In the genomic region with DNA sequence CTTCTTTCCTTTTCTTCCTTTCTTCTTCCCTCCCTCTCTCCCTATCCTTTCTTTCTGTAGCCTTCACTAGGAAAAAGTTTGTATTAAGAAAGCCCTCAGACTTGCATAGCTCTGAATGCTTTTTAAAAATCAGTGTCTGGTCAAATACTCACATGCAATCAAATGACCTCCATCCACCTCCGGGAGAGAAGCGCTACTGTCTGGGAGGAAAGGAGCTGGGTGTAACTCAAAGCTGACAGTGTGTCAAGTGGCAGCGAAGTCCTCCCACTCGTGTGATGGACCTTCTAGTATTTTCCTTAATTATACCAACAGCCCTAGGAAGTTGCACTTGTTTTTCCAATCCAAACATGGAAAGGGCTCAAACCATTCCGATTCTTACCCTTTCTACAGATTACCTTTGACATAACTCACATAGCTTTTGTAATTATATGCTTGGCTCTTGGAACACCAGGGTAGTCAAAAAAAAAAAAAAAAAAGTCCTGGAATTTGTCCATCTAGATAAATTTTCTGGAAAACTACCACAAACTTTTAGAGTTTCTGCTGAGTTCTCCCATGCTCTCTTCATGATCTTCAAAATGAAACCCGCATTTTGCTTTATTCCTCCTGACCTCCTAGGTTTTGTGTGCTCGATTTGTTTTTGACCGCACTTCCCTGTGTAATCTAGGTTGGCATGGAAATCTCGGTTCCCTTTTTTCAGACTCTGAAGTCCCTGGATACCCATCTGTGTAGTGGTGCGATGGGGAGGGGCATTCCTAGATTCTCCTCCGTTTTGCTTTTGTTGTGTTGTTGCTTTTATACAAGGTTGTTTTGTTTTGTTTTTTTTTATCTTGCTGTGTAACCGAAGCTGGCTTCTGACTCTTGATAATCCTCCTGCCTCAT, we compare ENCODE assay signal across 8 mouse cellular contexts. TPM values are rescaled to one million over a fixed set of nuclear protein-coding genes. Genes with fewer than 3 reads are reported as not detected.
DNase-seq lines count a peak whose midpoint lies in the region; ATAC-seq lines count a peak whose summit lies in the region.

A gene (minus strand): TSS at position 272 of the 879 bp plus-strand sequence.

- peaks cover 7% of the 10 kb centered on the region for H3K4me1 ChIP-seq in forebrain, embryonic 16.5 days (replicated peaks; ENCODE audit: control insufficient read depth, insufficient read depth, low read length)
- no peaks in the 10 kb centered on the region; the same call in none of the 2 replicates for H3K4me1 ChIP-seq in hindbrain, embryonic 12.5 days
- peaks cover 44% of the 10 kb centered on the region for H3K4me1 ChIP-seq in liver, embryonic 16.5 days (ENCODE audit: control insufficient read depth, low read depth, low read length)

- peak within 1 kb of the TSS; percentile 73 for H3K4me3 ChIP-seq in forebrain, embryonic 16.5 days (replicated peaks; ENCODE audit: low read length)
- peak within 1 kb of the TSS; percentile 71 for H3K4me3 ChIP-seq in hindbrain, embryonic 12.5 days
- H3K4me3 ChIP-seq in liver, embryonic 16.5 days (ENCODE audit: low read depth, low read length) = peak within 1 kb of the TSS; percentile 84

- H3K36me3 ChIP-seq in forebrain, embryonic 16.5 days (ENCODE audit: control insufficient read depth, insufficient read depth) = no peaks in the 10 kb centered on the region
- no peaks in the 10 kb centered on the region for H3K36me3 ChIP-seq in hindbrain, embryonic 12.5 days
- no peaks in the 10 kb centered on the region for H3K36me3 ChIP-seq in liver, embryonic 16.5 days (ENCODE audit: control insufficient read depth, insufficient read depth)

- ATAC-seq in frontal cortex, adult (ENCODE audit: low TSS enrichment) = no peak
- ATAC-seq in forebrain, embryonic 16.5 days = no peak
- ATAC-seq in hindbrain, embryonic 12.5 days (ENCODE audit: low FRiP score) = no peak
- no peak for ATAC-seq in liver, embryonic 16.5 days (ENCODE audit: low read depth)

- DNase-seq in frontal cortex, adult 2 months (ENCODE audit: extremely low spot score in 1 of 2, low spot score in 1 of 2) = no peak
- peak; percentile 60 for DNase-seq in adipocyte (ENCODE audit: low spot score)
- DNase-seq in frontal cortex, postnatal 25 days (ENCODE audit: low spot score in 2 of 2) = no peak
- no peak for DNase-seq in right cerebral cortex, postnatal 4 days

- no peaks in the 10 kb centered on the region for H3K9me3 ChIP-seq in forebrain, embryonic 16.5 days (ENCODE audit: control insufficient read depth, low read length)
- peaks cover 8% of the 10 kb centered on the region for H3K9me3 ChIP-seq in hindbrain, embryonic 12.5 days (replicated peaks)
- H3K9me3 ChIP-seq in liver, embryonic 16.5 days (replicated peaks; ENCODE audit: control insufficient read depth, low read length) = no peaks in the 10 kb centered on the region

- peak within 1 kb of the TSS; percentile 88 for H3K4me2 ChIP-seq in forebrain, embryonic 16.5 days (ENCODE audit: low read length)
- H3K4me2 ChIP-seq in hindbrain, embryonic 12.5 days (replicated peaks) = peak within 1 kb of the TSS; percentile 96
- peak within 1 kb of the TSS; percentile 80 for H3K4me2 ChIP-seq in liver, embryonic 16.5 days (ENCODE audit: low read depth, low read length)

- H3K27ac ChIP-seq in forebrain, embryonic 16.5 days (ENCODE audit: low read length) = no peak within 1 kb of the TSS
- peak within 1 kb of the TSS; percentile 67 for H3K27ac ChIP-seq in hindbrain, embryonic 12.5 days
- H3K27ac ChIP-seq in liver, embryonic 16.5 days (ENCODE audit: low read length) = peak within 1 kb of the TSS; percentile 54

- no peaks in the 10 kb centered on the region; the same call in 1 of the 2 replicates for H3K27me3 ChIP-seq in forebrain, embryonic 16.5 days (replicated peaks; ENCODE audit: control insufficient read depth, insufficient read depth, low read length)
- H3K27me3 ChIP-seq in hindbrain, embryonic 12.5 days = peaks cover 9% of the 10 kb centered on the region; the same call in 1 of the 2 replicates
- H3K27me3 ChIP-seq in liver, embryonic 16.5 days (ENCODE audit: control insufficient read depth, insufficient read depth, low read depth, low read length) = no peaks in the 10 kb centered on the region; the same call in 1 of the 2 replicates

- WGBS in forebrain, embryonic 16.5 days = 94% methylated on average over 12 of the region's 12 CpGs
- WGBS in hindbrain, embryonic 12.5 days = 89% methylated on average over 12 of the region's 12 CpGs
- 78% methylated on average over 12 of the region's 12 CpGs for WGBS in liver, embryonic 16.5 days (ENCODE audit: insufficient replicate concordance)

- peak within 1 kb of the TSS; percentile 62 for H3K9ac ChIP-seq in forebrain, embryonic 16.5 days (replicated peaks; ENCODE audit: low read depth, low read length)
- peak within 1 kb of the TSS; percentile 84 for H3K9ac ChIP-seq in hindbrain, embryonic 12.5 days
- peak within 1 kb of the TSS; percentile 91 for H3K9ac ChIP-seq in liver, embryonic 16.5 days (ENCODE audit: low read depth, low read length)

RNA-seq across cellular contexts. Expression of the gene that starts here (rescaled TPM):
- polyA plus RNA-seq in frontal cortex, adult 2 months (2012; rRNA removed) = 14.4 and 18.8 TPM in 2 replicates
- 6.7 and 8.0 TPM in 2 replicates for polyA plus RNA-seq in forebrain, embryonic 16.5 days (2015; fragmentation: Nextera tagmentation; extraction: Ambion mirVana)
- 10.1 and 10.5 TPM in 2 replicates for polyA plus RNA-seq in hindbrain, embryonic 12.5 days (2016; fragmentation: Nextera tagmentation; extraction: Ambion mirVana)
- 25.1 and 25.7 TPM in 2 replicates for polyA plus RNA-seq in liver, embryonic 16.5 days (2015; fragmentation: Nextera tagmentation; extraction: Ambion mirVana)
